Mouse (Mus musculus): ENCODE measurements at regions not wholly inside any gene's neighbourhood (a gene's known extent, or its start where the extent isn't known, plus 50 kb on each side); places are given as distances from the start of the nearest gene placed in this dataset.
A peak's percentile ranks its signal among the peaks of the same experiment; 100 is the strongest.

GRCm38 (mm10) chr11:16559001-16559699 is 50.9 kb upstream of the Sec61g start:
- 22% methylated on average over 16 of the region's 16 CpGs for WGBS
- Histone ChIP-seq H3K9ac (ENCODE audit: low read depth, low read length) (no peak overlapping the region), H3K4me1 (ENCODE audit: control insufficient read depth, insufficient read depth, low read length) (peaks cover 9% of the 10 kb centered on the region), H3K27me3 (replicated peaks; ENCODE audit: control insufficient read depth, insufficient read depth, low read length) (no peaks in the 10 kb centered on the region), H3K4me2 (ENCODE audit: low read depth, low read length) (peak overlapping the region; percentile 19; the same call in 1 of the 2 replicates), H3K9me3 (ENCODE audit: control insufficient read depth, low read length) (no peaks in the 10 kb centered on the region), H3K4me3 (ENCODE audit: low read length) (peak overlapping the region; percentile 7; the same call in 1 of the 2 replicates), H3K36me3 (ENCODE audit: control insufficient read depth, insufficient read depth, low read length) (no peaks in the 10 kb centered on the region), H3K27ac (ENCODE audit: low read length) (peak overlapping the region; percentile 83)
- peak; percentile 98 for ATAC-seq

GRCm38 (mm10) chr11:16561727-16562126 is 53.4 kb upstream of the Sec61g start:
- H3K27me3 ChIP-seq (replicated peaks; ENCODE audit: control insufficient read depth, insufficient read depth, low read length) = no peaks in the 10 kb centered on the region
- no peak overlapping the region for H3K4me2 ChIP-seq (ENCODE audit: low read depth, low read length)
- no peak overlapping the region for H3K27ac ChIP-seq (ENCODE audit: low read length)
- H3K9me3 ChIP-seq (ENCODE audit: control insufficient read depth, low read length) = no peaks in the 10 kb centered on the region
- H3K9ac ChIP-seq (ENCODE audit: low read depth, low read length) = no peak overlapping the region
- H3K36me3 ChIP-seq (ENCODE audit: control insufficient read depth, insufficient read depth, low read length) = no peaks in the 10 kb centered on the region
- 85% methylated on average over 4 of the region's 4 CpGs for WGBS
- no peak overlapping the region for H3K4me3 ChIP-seq (ENCODE audit: low read length)
- peaks cover 9% of the 10 kb centered on the region for H3K4me1 ChIP-seq (ENCODE audit: control insufficient read depth, insufficient read depth, low read length)
- no peak for ATAC-seq

GRCm38 (mm10) chr11:16589085-16589680 is 80.9 kb upstream of the Sec61g start:
- H3K4me3 ChIP-seq (ENCODE audit: low read length) = no peak overlapping the region
- H3K36me3 ChIP-seq (ENCODE audit: control insufficient read depth, insufficient read depth, low read length) = no peaks in the 10 kb centered on the region
- H3K9me3 ChIP-seq (ENCODE audit: control insufficient read depth, low read length) = no peaks in the 10 kb centered on the region
- WGBS = 75% methylated on average over 4 of the region's 4 CpGs
- no peak overlapping the region for H3K9ac ChIP-seq (ENCODE audit: low read depth, low read length)
- no peak for ATAC-seq
- H3K27me3 ChIP-seq (replicated peaks; ENCODE audit: control insufficient read depth, insufficient read depth, low read length) = no peaks in the 10 kb centered on the region
- H3K4me2 ChIP-seq (ENCODE audit: low read depth, low read length) = no peak overlapping the region
- no peak overlapping the region for H3K27ac ChIP-seq (ENCODE audit: low read length)
- peaks cover 13% of the 10 kb centered on the region for H3K4me1 ChIP-seq (ENCODE audit: control insufficient read depth, insufficient read depth, low read length)

GRCm38 (mm10) chr11:16590541-16590940 is 82.3 kb upstream of the Sec61g start:
- Histone ChIP-seq H3K4me3 (ENCODE audit: low read length) (no peak overlapping the region), H3K27ac (ENCODE audit: low read length) (no peak overlapping the region), H3K9ac (ENCODE audit: low read depth, low read length) (no peak overlapping the region), H3K27me3 (replicated peaks; ENCODE audit: control insufficient read depth, insufficient read depth, low read length) (no peaks in the 10 kb centered on the region), H3K36me3 (ENCODE audit: control insufficient read depth, insufficient read depth, low read length) (no peaks in the 10 kb centered on the region), H3K4me1 (ENCODE audit: control insufficient read depth, insufficient read depth, low read length) (peaks cover 13% of the 10 kb centered on the region), H3K9me3 (ENCODE audit: control insufficient read depth, low read length) (no peaks in the 10 kb centered on the region), H3K4me2 (ENCODE audit: low read depth, low read length) (no peak overlapping the region)
- no peak for ATAC-seq
- WGBS = 75% methylated on average over 4 of the region's 4 CpGs

- Histone ChIP-seq H3K9me3 (ENCODE audit: control insufficient read depth, low read length) (no peaks in the 10 kb centered on the region), H3K4me2 (ENCODE audit: low read depth, low read length) (no peak overlapping the region), H3K9ac (ENCODE audit: low read depth, low read length) (peak overlapping the region; percentile 0; the same call in 1 of the 2 replicates), H3K4me3 (ENCODE audit: low read length) (no peak overlapping the region), H3K36me3 (ENCODE audit: control insufficient read depth, insufficient read depth, low read length) (no peaks in the 10 kb centered on the region), H3K27me3 (replicated peaks; ENCODE audit: control insufficient read depth, insufficient read depth, low read length) (no peaks in the 10 kb centered on the region), H3K4me1 (ENCODE audit: control insufficient read depth, insufficient read depth, low read length) (peaks cover 13% of the 10 kb centered on the region), H3K27ac (ENCODE audit: low read length) (peak overlapping the region; percentile 23)
- WGBS = 18% methylated on average over 7 of the region's 7 CpGs
- peak; percentile 95 for ATAC-seq
Observed at GRCm38 (mm10) chr11:16591471-16591921, 83.2 kb upstream of the Sec61g start.

GRCm38 (mm10) chr11:16592006-16592405 is 83.7 kb upstream of the Sec61g start:
- Histone ChIP-seq H3K9me3 (ENCODE audit: control insufficient read depth, low read length) (no peaks in the 10 kb centered on the region), H3K4me3 (ENCODE audit: low read length) (no peak overlapping the region), H3K4me1 (ENCODE audit: control insufficient read depth, insufficient read depth, low read length) (peaks cover 13% of the 10 kb centered on the region), H3K27ac (ENCODE audit: low read length) (peak overlapping the region; percentile 23), H3K36me3 (ENCODE audit: control insufficient read depth, insufficient read depth, low read length) (no peaks in the 10 kb centered on the region), H3K4me2 (ENCODE audit: low read depth, low read length) (no peak overlapping the region), H3K27me3 (replicated peaks; ENCODE audit: control insufficient read depth, insufficient read depth, low read length) (no peaks in the 10 kb centered on the region), H3K9ac (ENCODE audit: low read depth, low read length) (peak overlapping the region; percentile 0; the same call in 1 of the 2 replicates)
- ATAC-seq = peak; percentile 22; the same call in 1 of the 2 replicates
- 56% methylated on average over 4 of the region's 4 CpGs for WGBS

- Histone ChIP-seq H3K4me3 (ENCODE audit: low read length) (no peak overlapping the region), H3K27me3 (replicated peaks; ENCODE audit: control insufficient read depth, insufficient read depth, low read length) (no peaks in the 10 kb centered on the region), H3K4me1 (ENCODE audit: control insufficient read depth, insufficient read depth, low read length) (peaks cover 13% of the 10 kb centered on the region), H3K9ac (ENCODE audit: low read depth, low read length) (no peak overlapping the region), H3K9me3 (ENCODE audit: control insufficient read depth, low read length) (no peaks in the 10 kb centered on the region), H3K36me3 (ENCODE audit: control insufficient read depth, insufficient read depth, low read length) (no peaks in the 10 kb centered on the region), H3K27ac (ENCODE audit: low read length) (no peak overlapping the region), H3K4me2 (ENCODE audit: low read depth, low read length) (no peak overlapping the region)
- 89% methylated on average over 5 of the region's 5 CpGs for WGBS
- no peak for ATAC-seq
Observed at GRCm38 (mm10) chr11:16592766-16593165, 84.5 kb upstream of the Sec61g start.

GRCm38 (mm10) chr11:16594832-16595231 is 86.5 kb upstream of the Sec61g start:
- no peaks in the 10 kb centered on the region for H3K27me3 ChIP-seq (replicated peaks; ENCODE audit: control insufficient read depth, insufficient read depth, low read length)
- no peaks in the 10 kb centered on the region for H3K9me3 ChIP-seq (ENCODE audit: control insufficient read depth, low read length)

GRCm38 (mm10) chr11:16597038-16597830 is 89.0 kb upstream of the Sec61g start:
- no peak overlapping the region for H3K4me2 ChIP-seq (ENCODE audit: low read depth, low read length)
- 80% methylated on average over 6 of the region's 6 CpGs for WGBS
- ATAC-seq = no peak

More at GRCm38 (mm10) chr11:16594832-16595231, 86.5 kb upstream of the Sec61g start:
- WGBS = 71% methylated on average over 1 of the region's 1 CpGs
- no peak overlapping the region for H3K4me3 ChIP-seq (ENCODE audit: low read length)
- no peak overlapping the region for H3K4me2 ChIP-seq (ENCODE audit: low read depth, low read length)
- no peak overlapping the region for H3K9ac ChIP-seq (ENCODE audit: low read depth, low read length)
- ATAC-seq = no peak
- H3K27ac ChIP-seq (ENCODE audit: low read length) = no peak overlapping the region
- H3K4me1 ChIP-seq (ENCODE audit: control insufficient read depth, insufficient read depth, low read length) = peaks cover 12% of the 10 kb centered on the region
- no peaks in the 10 kb centered on the region for H3K36me3 ChIP-seq (ENCODE audit: control insufficient read depth, insufficient read depth, low read length)

More at GRCm38 (mm10) chr11:16597038-16597830, 89.0 kb upstream of the Sec61g start:
- Histone ChIP-seq H3K27ac (ENCODE audit: low read length) (no peak overlapping the region), H3K9ac (ENCODE audit: low read depth, low read length) (no peak overlapping the region), H3K27me3 (replicated peaks; ENCODE audit: control insufficient read depth, insufficient read depth, low read length) (no peaks in the 10 kb centered on the region), H3K4me1 (ENCODE audit: control insufficient read depth, insufficient read depth, low read length) (no peaks in the 10 kb centered on the region), H3K36me3 (ENCODE audit: control insufficient read depth, insufficient read depth, low read length) (no peaks in the 10 kb centered on the region), H3K9me3 (ENCODE audit: control insufficient read depth, low read length) (no peaks in the 10 kb centered on the region; the same call in 1 of the 2 replicates), H3K4me3 (ENCODE audit: low read length) (no peak overlapping the region)

Measured in intestine, embryonic 16.5 days (tissue).